Mouse (Mus musculus): Measurements from ENCODE around the gene Dhcr24.

GRCm38 (mm10) chr4:106629374-106629773, 68.5 kb downstream of the Dhcr24 start:
- TF ChIP-seq CTCF (IDR thresholded peaks at IDR 0.05; ENCODE audit: low read depth) (no peak), EP300 (IDR thresholded peaks at IDR 0.05; ENCODE audit: low read depth) (no peak)

Data from liver, embryonic 14.5 days (tissue).